Mouse (Mus musculus): ENCODE results near the gene Enpp3. TPM values are rescaled to one million over a fixed set of nuclear protein-coding genes. Genes with fewer than 3 reads are reported as not detected.

Enpp3 gene
- 2.6 and 3.4 TPM in 2 replicates for polyA plus RNA-seq (2015; fragmentation: Nextera tagmentation; extraction: Ambion mirVana)

DNA sequence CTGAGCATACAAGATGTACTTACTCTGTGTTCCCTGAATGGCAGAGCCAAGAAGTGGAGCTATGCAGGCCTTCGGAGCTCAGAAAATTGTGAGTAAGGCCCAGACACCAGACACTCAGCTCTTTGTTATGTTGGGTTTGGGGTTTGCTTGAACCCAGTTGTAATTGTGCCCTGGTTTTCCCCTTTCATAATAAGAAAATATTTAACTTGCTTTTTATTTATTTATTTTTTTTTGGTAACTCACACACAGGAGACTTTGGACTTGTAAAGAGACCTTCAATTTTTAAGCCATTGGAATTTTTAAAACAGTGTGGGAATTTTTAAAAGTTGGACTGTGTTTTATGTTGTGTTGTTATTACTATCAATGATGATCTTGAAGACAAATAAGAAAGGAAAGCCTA is at the start of gene Enpp3:
Gene Enpp3, minus strand, starts transcription at position 148 of the 400 bp plus-strand sequence.
- Histone ChIP-seq H3K4me3 (ENCODE audit: low read depth, low read length) (no peak within 1 kb of the TSS), H3K27me3 (ENCODE audit: control insufficient read depth, insufficient read depth, low read depth, low read length) (no peaks in the 10 kb centered on the region), H3K4me2 (ENCODE audit: low read length) (no peak within 1 kb of the TSS), H3K4me1 (ENCODE audit: control insufficient read depth, insufficient read depth, low read length) (no peaks in the 10 kb centered on the region), H3K36me3 (ENCODE audit: control insufficient read depth, insufficient read depth, low read length) (no peaks in the 10 kb centered on the region), H3K27ac (ENCODE audit: low read length) (no peak within 1 kb of the TSS), H3K9me3 (replicated peaks; ENCODE audit: control insufficient read depth, low read length, poor library complexity, severe bottlenecking) (no peaks in the 10 kb centered on the region), H3K9ac (ENCODE audit: low read depth, low read length) (no peak within 1 kb of the TSS)
- no peak for ATAC-seq
- 89% methylated on average over 1 of the region's 1 CpGs for WGBS

DNA sequence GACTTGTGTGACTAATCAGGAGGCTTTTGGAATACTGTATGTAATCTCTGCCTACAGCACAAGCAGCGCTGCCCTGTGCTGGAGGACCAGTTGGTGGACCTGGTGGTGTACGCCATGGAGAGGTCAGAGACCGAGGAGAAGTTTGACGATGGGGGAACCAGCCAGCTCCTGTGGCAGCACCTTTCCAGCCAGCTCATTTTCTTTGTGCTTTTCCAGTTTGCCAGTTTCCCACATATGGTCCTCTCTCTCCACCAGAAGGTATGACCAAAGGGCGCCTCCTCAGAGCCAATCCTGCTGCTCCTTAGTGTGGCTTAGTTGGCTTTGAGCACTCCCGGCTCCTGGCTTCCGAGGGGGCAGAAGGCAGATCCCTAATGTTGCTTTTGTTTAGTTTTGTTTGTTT is 45.7 kb upstream of the Enpp3 start:
- Histone ChIP-seq H3K9me3 (replicated peaks; ENCODE audit: control insufficient read depth, low read length, poor library complexity, severe bottlenecking) (no peaks in the 10 kb centered on the region), H3K27me3 (ENCODE audit: control insufficient read depth, insufficient read depth, low read depth, low read length) (no peaks in the 10 kb centered on the region), H3K4me2 (ENCODE audit: low read length) (no peak overlapping the region), H3K9ac (ENCODE audit: low read depth, low read length) (no peak overlapping the region), H3K4me1 (ENCODE audit: control insufficient read depth, insufficient read depth, low read length) (no peaks in the 10 kb centered on the region), H3K36me3 (ENCODE audit: control insufficient read depth, insufficient read depth, low read length) (peaks cover 30% of the 10 kb centered on the region), H3K4me3 (ENCODE audit: low read depth, low read length) (no peak overlapping the region), H3K27ac (ENCODE audit: low read length) (no peak overlapping the region)
- WGBS: 100% methylated on average over 7 of the region's 7 CpGs
- no peak for ATAC-seq

DNA sequence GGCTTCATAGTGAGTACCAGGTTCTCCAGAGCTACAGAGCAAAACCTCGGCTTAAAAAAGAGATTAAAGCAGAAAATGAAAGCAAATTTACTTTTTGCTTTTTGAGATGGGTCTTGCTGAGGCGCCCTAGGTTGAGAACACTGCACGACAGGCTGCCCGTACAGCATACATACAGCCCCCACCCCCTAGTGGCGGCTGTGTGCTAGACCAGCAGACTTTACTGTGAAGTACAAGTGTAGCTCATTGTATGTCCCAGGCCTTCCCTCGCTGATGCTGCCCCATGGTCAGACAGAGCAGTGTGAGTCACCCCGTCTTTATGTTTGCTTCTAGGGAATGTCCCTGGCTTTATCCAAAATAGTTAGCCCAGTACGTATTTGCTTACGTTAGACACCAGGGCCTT is 43.4 kb upstream of the Enpp3 start:
- ATAC-seq: 0 out of 2 replicates have a peak, but pooled peaks have one; percentile 66

DNA sequence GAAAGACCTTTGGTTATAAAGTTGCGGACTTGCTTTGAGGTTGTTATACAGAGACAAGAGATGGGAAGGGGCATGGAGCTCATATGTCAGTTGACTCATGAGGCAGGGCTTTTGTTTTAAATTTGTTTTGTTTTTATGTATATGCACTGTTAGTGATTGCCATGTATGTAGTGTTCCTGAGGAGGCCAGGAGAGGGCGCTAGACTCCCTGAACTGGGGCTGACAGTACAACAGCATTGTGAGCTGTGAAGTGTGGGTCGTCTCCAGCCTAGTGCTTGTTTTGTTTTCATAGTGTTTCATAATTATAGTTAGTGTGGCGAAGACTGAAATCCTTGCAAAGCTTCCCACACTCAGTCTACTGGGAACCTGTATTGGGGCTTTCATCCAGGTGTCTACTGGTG is 31.0 kb upstream of the Enpp3 start:
- peaks cover 32% of the 10 kb centered on the region for H3K36me3 ChIP-seq (ENCODE audit: control insufficient read depth, insufficient read depth, low read length)
- no peak overlapping the region for H3K4me3 ChIP-seq (ENCODE audit: low read depth, low read length)
- H3K4me1 ChIP-seq (ENCODE audit: control insufficient read depth, insufficient read depth, low read length): peaks cover 3% of the 10 kb centered on the region; the same call in 1 of the 2 replicates
- no peak overlapping the region for H3K9ac ChIP-seq (ENCODE audit: low read depth, low read length)
- no peak overlapping the region for H3K4me2 ChIP-seq (ENCODE audit: low read length)
- no peak overlapping the region for H3K27ac ChIP-seq (ENCODE audit: low read length)
- WGBS: 79% methylated on average over 4 of the region's 4 CpGs
- no peaks in the 10 kb centered on the region for H3K9me3 ChIP-seq (replicated peaks; ENCODE audit: control insufficient read depth, low read length, poor library complexity, severe bottlenecking)
- no peak for ATAC-seq
- no peaks in the 10 kb centered on the region for H3K27me3 ChIP-seq (ENCODE audit: control insufficient read depth, insufficient read depth, low read depth, low read length)

More for the DNA sequence above, 43.4 kb upstream of the Enpp3 start:
- Histone ChIP-seq H3K9ac (ENCODE audit: low read depth, low read length) (no peak overlapping the region), H3K4me2 (ENCODE audit: low read length) (no peak overlapping the region), H3K9me3 (replicated peaks; ENCODE audit: control insufficient read depth, low read length, poor library complexity, severe bottlenecking) (no peaks in the 10 kb centered on the region), H3K4me3 (ENCODE audit: low read depth, low read length) (no peak overlapping the region), H3K27me3 (ENCODE audit: control insufficient read depth, insufficient read depth, low read depth, low read length) (no peaks in the 10 kb centered on the region), H3K27ac (ENCODE audit: low read length) (no peak overlapping the region), H3K36me3 (ENCODE audit: control insufficient read depth, insufficient read depth, low read length) (peaks cover 34% of the 10 kb centered on the region), H3K4me1 (ENCODE audit: control insufficient read depth, insufficient read depth, low read length) (no peaks in the 10 kb centered on the region)
- WGBS: 82% methylated on average over 9 of the region's 9 CpGs

DNA sequence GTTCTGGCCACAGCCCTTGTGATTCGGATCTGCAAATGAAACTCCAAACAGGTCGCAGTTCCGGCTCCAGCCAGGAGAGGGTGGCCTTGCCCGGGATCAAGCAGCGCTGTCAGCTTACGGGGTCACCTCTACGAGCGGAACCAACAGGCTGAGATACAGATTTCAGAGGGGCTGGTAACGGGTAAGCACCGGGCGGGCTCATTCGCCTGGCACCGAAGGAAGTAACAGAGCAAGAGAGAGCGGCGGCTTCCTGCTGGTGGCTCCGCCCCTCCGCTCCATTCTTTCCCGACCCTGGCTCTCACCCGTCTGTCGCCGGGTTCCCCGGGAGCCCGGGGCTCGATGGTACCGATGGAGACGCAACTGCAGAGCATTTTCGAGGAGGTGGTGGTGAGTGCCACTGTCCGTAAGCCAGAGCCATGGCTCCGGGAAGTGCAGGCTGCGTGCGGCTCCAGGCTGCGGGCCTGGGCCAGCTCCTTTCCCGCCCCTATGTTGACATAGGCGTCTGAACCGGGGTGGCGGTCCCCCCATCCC is 27.2 kb upstream of the Enpp3 start, which contains the start of gene Med23:
Gene Med23, plus strand, starts transcription at position 227 of the 531 bp plus-strand sequence.
- under 1% methylated on average over 36 of the region's 36 CpGs for WGBS

DNA sequence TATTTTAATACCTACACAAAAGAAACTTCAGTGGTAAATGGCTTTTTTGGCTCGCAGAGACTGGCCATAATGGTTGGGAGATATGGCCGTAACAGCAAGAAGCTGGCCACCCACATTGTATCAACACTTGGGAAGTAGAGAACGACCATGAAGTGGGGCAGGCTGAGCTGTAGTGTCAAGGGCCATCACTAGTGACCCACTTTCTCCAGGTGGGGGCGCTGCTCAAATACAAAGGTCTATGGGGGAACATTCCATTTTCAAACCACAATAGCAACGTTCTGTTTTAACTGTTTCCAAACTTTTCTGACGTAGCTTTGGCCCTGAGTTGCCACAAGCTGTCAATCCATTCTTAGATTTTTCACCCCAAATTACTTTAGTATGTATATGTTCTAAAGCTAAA is 21.8 kb upstream of the Enpp3 start:
- Histone ChIP-seq H3K27ac (ENCODE audit: low read length) (no peak overlapping the region), H3K4me3 (ENCODE audit: low read depth, low read length) (no peak overlapping the region), H3K4me2 (ENCODE audit: low read length) (no peak overlapping the region), H3K9me3 (replicated peaks; ENCODE audit: control insufficient read depth, low read length, poor library complexity, severe bottlenecking) (no peaks in the 10 kb centered on the region), H3K4me1 (ENCODE audit: control insufficient read depth, insufficient read depth, low read length) (no peaks in the 10 kb centered on the region), H3K27me3 (ENCODE audit: control insufficient read depth, insufficient read depth, low read depth, low read length) (no peaks in the 10 kb centered on the region), H3K9ac (ENCODE audit: low read depth, low read length) (no peak overlapping the region), H3K36me3 (ENCODE audit: control insufficient read depth, insufficient read depth, low read length) (no peaks in the 10 kb centered on the region)
- 71% methylated on average over 6 of the region's 6 CpGs for WGBS
- ATAC-seq: no peak

More for the DNA sequence above, 27.2 kb upstream of the Enpp3 start, which contains the start of gene Med23:
- peak within 1 kb of the TSS; percentile 91 for H3K4me3 ChIP-seq (ENCODE audit: low read depth, low read length)
- peak within 1 kb of the TSS; percentile 69; the same call in 1 of the 2 replicates for H3K27ac ChIP-seq (ENCODE audit: low read length)
- peaks cover 8% of the 10 kb centered on the region; the same call in 1 of the 2 replicates for H3K36me3 ChIP-seq (ENCODE audit: control insufficient read depth, insufficient read depth, low read length)
- peak within 1 kb of the TSS; percentile 67 for H3K4me2 ChIP-seq (ENCODE audit: low read length)
- peak; percentile 100 for ATAC-seq
- H3K9ac ChIP-seq (ENCODE audit: low read depth, low read length): peak within 1 kb of the TSS; percentile 92
- H3K27me3 ChIP-seq (ENCODE audit: control insufficient read depth, insufficient read depth, low read depth, low read length): no peaks in the 10 kb centered on the region
- H3K9me3 ChIP-seq (replicated peaks; ENCODE audit: control insufficient read depth, low read length, poor library complexity, severe bottlenecking): no peaks in the 10 kb centered on the region
- H3K4me1 ChIP-seq (ENCODE audit: control insufficient read depth, insufficient read depth, low read length): peaks cover 3% of the 10 kb centered on the region; the same call in 1 of the 2 replicates

DNA sequence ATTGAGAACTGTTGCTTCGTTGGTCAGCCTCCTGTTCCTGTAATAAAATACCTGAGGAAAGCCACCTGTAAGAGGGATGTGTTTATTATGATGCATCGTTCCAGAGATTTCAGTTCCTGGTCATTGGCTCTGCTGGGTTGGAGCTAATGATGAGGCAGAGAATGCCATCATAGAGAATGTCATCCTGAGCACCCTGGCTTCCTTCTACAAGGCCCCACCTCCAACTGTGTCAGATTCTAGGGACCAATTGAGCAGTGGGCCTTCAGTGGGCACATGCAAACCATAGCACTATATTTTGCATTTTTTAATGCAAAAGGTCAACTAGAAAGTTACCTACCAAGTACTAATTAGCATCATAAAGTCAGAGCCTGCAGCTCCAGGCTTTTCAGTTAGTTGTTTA is 20.5 kb upstream of the Enpp3 start:
- H3K36me3 ChIP-seq (ENCODE audit: control insufficient read depth, insufficient read depth, low read length): no peaks in the 10 kb centered on the region
- no peaks in the 10 kb centered on the region for H3K9me3 ChIP-seq (replicated peaks; ENCODE audit: control insufficient read depth, low read length, poor library complexity, severe bottlenecking)
- no peaks in the 10 kb centered on the region for H3K27me3 ChIP-seq (ENCODE audit: control insufficient read depth, insufficient read depth, low read depth, low read length)
- H3K4me3 ChIP-seq (ENCODE audit: low read depth, low read length): no peak overlapping the region
- WGBS: 82% methylated on average over 2 of the region's 2 CpGs
- H3K27ac ChIP-seq (ENCODE audit: low read length): no peak overlapping the region
- no peak overlapping the region for H3K9ac ChIP-seq (ENCODE audit: low read depth, low read length)
- H3K4me2 ChIP-seq (ENCODE audit: low read length): no peak overlapping the region
- no peaks in the 10 kb centered on the region for H3K4me1 ChIP-seq (ENCODE audit: control insufficient read depth, insufficient read depth, low read length)
- no peak for ATAC-seq

DNA sequence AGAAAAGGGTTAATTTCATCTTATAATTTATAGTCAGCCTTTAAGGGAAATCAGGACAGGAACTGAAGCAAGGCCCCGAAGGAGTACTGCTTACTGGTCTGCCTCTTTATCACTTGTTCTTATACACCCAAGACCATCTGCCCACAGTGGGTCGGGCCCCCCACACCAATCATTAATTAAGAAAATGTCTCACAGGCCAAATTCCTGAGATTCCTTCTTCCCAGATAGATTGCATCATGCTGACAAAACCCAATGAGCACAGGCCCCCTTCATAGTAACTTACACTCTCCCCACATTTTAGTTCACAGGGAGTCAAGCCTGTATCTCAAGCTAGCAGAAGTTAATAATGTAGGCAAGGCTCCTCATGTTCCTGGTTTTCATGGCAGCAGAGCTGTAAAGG is 625 bp downstream of the Enpp3 start:
- Histone ChIP-seq H3K9me3 (replicated peaks; ENCODE audit: control insufficient read depth, low read length, poor library complexity, severe bottlenecking) (no peaks in the 10 kb centered on the region), H3K9ac (ENCODE audit: low read depth, low read length) (no peak overlapping the region), H3K27me3 (ENCODE audit: control insufficient read depth, insufficient read depth, low read depth, low read length) (no peaks in the 10 kb centered on the region), H3K36me3 (ENCODE audit: control insufficient read depth, insufficient read depth, low read length) (no peaks in the 10 kb centered on the region), H3K27ac (ENCODE audit: low read length) (no peak overlapping the region), H3K4me1 (ENCODE audit: control insufficient read depth, insufficient read depth, low read length) (no peaks in the 10 kb centered on the region), H3K4me2 (ENCODE audit: low read length) (no peak overlapping the region), H3K4me3 (ENCODE audit: low read depth, low read length) (no peak overlapping the region)
- no peak for ATAC-seq
- WGBS: 66% methylated on average over 2 of the region's 2 CpGs

DNA sequence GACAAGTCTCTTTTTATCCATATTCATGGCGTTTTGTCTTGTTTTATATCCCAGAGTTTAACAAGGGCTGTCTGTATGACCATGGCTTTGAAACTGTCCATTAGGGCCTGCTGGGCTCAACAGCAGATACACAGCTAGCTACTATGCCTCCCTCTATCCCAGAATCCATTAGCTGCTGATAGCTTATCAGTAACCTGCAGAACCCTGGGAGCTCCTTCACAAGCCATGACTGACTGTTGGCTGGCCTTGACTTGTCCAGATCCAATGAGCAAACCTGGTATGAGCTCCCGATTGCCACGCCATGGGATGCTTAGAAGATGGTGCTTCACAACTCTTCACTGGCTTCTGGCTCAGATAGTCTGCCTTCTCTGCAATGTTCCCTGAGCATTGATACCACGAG is 1.8 kb downstream of the Enpp3 start:
- H3K4me3 ChIP-seq (ENCODE audit: low read depth, low read length): no peak overlapping the region
- H3K9me3 ChIP-seq (replicated peaks; ENCODE audit: control insufficient read depth, low read length, poor library complexity, severe bottlenecking): no peaks in the 10 kb centered on the region
- no peak overlapping the region for H3K27ac ChIP-seq (ENCODE audit: low read length)
- H3K4me2 ChIP-seq (ENCODE audit: low read length): no peak overlapping the region
- WGBS: 96% methylated on average over 4 of the region's 4 CpGs
- H3K4me1 ChIP-seq (ENCODE audit: control insufficient read depth, insufficient read depth, low read length): peaks cover 9% of the 10 kb centered on the region
- no peaks in the 10 kb centered on the region for H3K27me3 ChIP-seq (ENCODE audit: control insufficient read depth, insufficient read depth, low read depth, low read length)
- no peak overlapping the region for H3K9ac ChIP-seq (ENCODE audit: low read depth, low read length)
- ATAC-seq: no peak
- no peaks in the 10 kb centered on the region for H3K36me3 ChIP-seq (ENCODE audit: control insufficient read depth, insufficient read depth, low read length)
